Mouse (Mus musculus): ENCODE measurements around the gene Hoxa5. TPM values are rescaled to one million over a fixed set of nuclear protein-coding genes. Genes with fewer than 3 reads are reported as not detected.
A peak's percentile ranks its signal among the peaks of the same experiment; 100 is the strongest.

Hoxa5 gene
- total and polyA plus RNA-seq, 3 experiments, result 0.26 to 0.96 (median 0.45) TPM

- H3K36me3 ChIP-seq (ENCODE audit: control insufficient read depth, insufficient read depth, low read length), result no peaks in the 10 kb centered on the region
- H3K79me2 ChIP-seq (replicated peaks; ENCODE audit: control insufficient read depth, insufficient read depth, low read length), result no peaks in the 10 kb centered on the region
- DNase-seq, result peak; percentile 76 to 88
- H3K4me1 ChIP-seq (ENCODE audit: control insufficient read depth, insufficient read depth, low read length), result no peaks in the 10 kb centered on the region; the same call in 1 of the 2 replicates
- H3K27me3 ChIP-seq (ENCODE audit: control insufficient read depth, insufficient read depth, low read length), result peaks cover 44% of the 10 kb centered on the region
- 3% methylated on average over 37 of the region's 37 CpGs for WGBS
- no peak overlapping the region for H3K4me3 ChIP-seq
- intact Hi-C loops (cut with DNase I), result loop anchor here (1.0 to 5.0 kb wide), 2 partner anchors 10 to 1029 kb away; partner anchors contain the start of gene Hoxa7
- no peak overlapping the region for H3K27ac ChIP-seq
- H3K9ac ChIP-seq (ENCODE audit: low read depth, low read length), result no peak overlapping the region
- no peak for TF ChIP-seq EP300 (IDR thresholded peaks at IDR 0.05; ENCODE audit: insufficient read depth, low read depth, low read length)
- no peak; the same call in 1 of the 2 replicates for TF ChIP-seq CTCF (IDR thresholded peaks at IDR 0.05)
- TF ChIP-seq POLR2A (IDR thresholded peaks at IDR 0.05; ENCODE audit: insufficient read depth, low read depth, low read length), result no peak
These were observed 7.0 kb upstream of the Hoxa5 start for GRCm38 (mm10) chr6:52211170-52211935.

GRCm38 (mm10) chr6:52209685-52210046 is 5.3 kb upstream of the Hoxa5 start:
- 22% methylated on average over 12 of the region's 12 CpGs for WGBS
- Histone ChIP-seq H3K9ac (ENCODE audit: low read depth, low read length) (no peak overlapping the region), H3K4me1 (ENCODE audit: control insufficient read depth, insufficient read depth, low read length) (no peaks in the 10 kb centered on the region; the same call in 1 of the 2 replicates), H3K4me3 (no peak overlapping the region), H3K27me3 (ENCODE audit: control insufficient read depth, insufficient read depth, low read length) (peaks cover 40% of the 10 kb centered on the region), H3K36me3 (ENCODE audit: control insufficient read depth, insufficient read depth, low read length) (no peaks in the 10 kb centered on the region), H3K27ac (no peak overlapping the region), H3K79me2 (replicated peaks; ENCODE audit: control insufficient read depth, insufficient read depth, low read length) (no peaks in the 10 kb centered on the region)
- intact Hi-C loops (cut with DNase I), result loop anchor here (5.0 kb wide), 1 partner anchor 1027 kb away; no protein-coding TSS in a partner anchor
- no peak for TF ChIP-seq POLR2A (IDR thresholded peaks at IDR 0.05; ENCODE audit: insufficient read depth, low read depth, low read length)
- TF ChIP-seq CTCF (IDR thresholded peaks at IDR 0.05), result no peak
- no peak for TF ChIP-seq EP300 (IDR thresholded peaks at IDR 0.05; ENCODE audit: insufficient read depth, low read depth, low read length)
- DNase-seq, result no peak

- Histone ChIP-seq H3K4me1 (ENCODE audit: control insufficient read depth, insufficient read depth, low read length) (no peaks in the 10 kb centered on the region; the same call in 1 of the 2 replicates), H3K27ac (no peak overlapping the region), H3K79me2 (replicated peaks; ENCODE audit: control insufficient read depth, insufficient read depth, low read length) (no peaks in the 10 kb centered on the region), H3K36me3 (ENCODE audit: control insufficient read depth, insufficient read depth, low read length) (no peaks in the 10 kb centered on the region), H3K4me3 (peak overlapping the region; percentile 22; the same call in 1 of the 2 replicates), H3K27me3 (ENCODE audit: control insufficient read depth, insufficient read depth, low read length) (peaks cover 42% of the 10 kb centered on the region), H3K9ac (ENCODE audit: low read depth, low read length) (no peak overlapping the region)
- no peak for TF ChIP-seq CTCF (IDR thresholded peaks at IDR 0.05)
- no peak for TF ChIP-seq POLR2A (IDR thresholded peaks at IDR 0.05; ENCODE audit: insufficient read depth, low read depth, low read length)
- TF ChIP-seq EP300 (IDR thresholded peaks at IDR 0.05; ENCODE audit: insufficient read depth, low read depth, low read length), result no peak
- peak; percentile 7 to 18 for DNase-seq
- intact Hi-C loops (cut with DNase I), result no loop called here
- 16% methylated on average over 18 of the region's 18 CpGs for WGBS
These were observed 4.7 kb upstream of the Hoxa5 start for GRCm38 (mm10) chr6:52208868-52209684.

DNA sequence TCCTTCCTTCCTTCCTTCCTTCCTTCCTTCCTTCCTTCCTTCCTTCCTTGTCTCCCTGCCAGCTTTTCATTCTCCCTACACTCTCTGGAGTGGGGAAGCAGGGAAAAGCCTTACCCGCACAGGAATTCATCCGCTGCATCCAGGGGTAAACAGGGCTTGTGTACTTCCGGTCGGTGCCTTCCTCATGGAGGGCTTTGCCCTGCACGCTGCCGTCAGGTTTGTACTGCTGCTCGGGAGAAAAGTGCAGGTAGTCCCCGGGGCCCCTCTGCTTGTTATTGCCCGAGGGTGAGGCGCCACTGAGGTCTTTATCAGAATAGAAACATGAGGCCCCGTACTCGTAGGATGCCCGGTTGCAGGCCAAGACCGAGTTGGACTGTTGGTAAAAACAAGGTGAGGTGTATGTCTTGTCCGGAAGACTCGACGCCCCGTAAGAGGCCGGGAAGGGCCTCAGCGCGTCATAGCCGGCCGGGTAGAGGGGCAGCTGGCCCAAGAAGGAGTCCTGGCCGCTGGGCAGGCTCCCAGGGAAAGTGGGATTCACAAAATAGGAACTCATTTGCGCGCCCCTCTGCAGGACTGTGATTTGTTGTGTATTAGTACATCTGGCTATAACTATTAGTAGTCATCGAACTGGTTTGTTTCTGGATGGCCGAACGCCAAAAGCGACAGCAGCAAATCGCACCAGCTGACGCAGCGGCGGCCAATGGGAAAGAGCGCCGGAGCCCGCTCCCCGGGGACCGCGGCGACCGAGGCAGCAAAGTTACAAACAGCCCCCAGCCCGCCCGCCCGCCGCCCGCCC is 3.9 kb upstream of the Hoxa5 start, which contains the start of gene Hoxa6:
TSS of gene Hoxa6 (minus strand) at position 651 of the 796 bp plus-strand sequence.
- Histone ChIP-seq H3K79me2 (replicated peaks; ENCODE audit: control insufficient read depth, insufficient read depth, low read length) (no peaks in the 10 kb centered on the region), H3K27me3 (ENCODE audit: control insufficient read depth, insufficient read depth, low read length) (peaks cover 46% of the 10 kb centered on the region), H3K4me1 (ENCODE audit: control insufficient read depth, insufficient read depth, low read length) (no peaks in the 10 kb centered on the region; the same call in 1 of the 2 replicates), H3K36me3 (ENCODE audit: control insufficient read depth, insufficient read depth, low read length) (no peaks in the 10 kb centered on the region), H3K4me3 (peak within 1 kb of the TSS; percentile 22; the same call in 1 of the 2 replicates), H3K27ac (no peak within 1 kb of the TSS), H3K9ac (ENCODE audit: low read depth, low read length) (no peak within 1 kb of the TSS)
- intact Hi-C loops (cut with DNase I), result no loop called here
- no peak for TF ChIP-seq CTCF (IDR thresholded peaks at IDR 0.05)
- TF ChIP-seq POLR2A (IDR thresholded peaks at IDR 0.05; ENCODE audit: insufficient read depth, low read depth, low read length), result no peak
- TF ChIP-seq EP300 (IDR thresholded peaks at IDR 0.05; ENCODE audit: insufficient read depth, low read depth, low read length), result no peak
- WGBS, result 5% methylated on average over 47 of the region's 47 CpGs
- peak; percentile 15 to 29 for DNase-seq

DNA sequence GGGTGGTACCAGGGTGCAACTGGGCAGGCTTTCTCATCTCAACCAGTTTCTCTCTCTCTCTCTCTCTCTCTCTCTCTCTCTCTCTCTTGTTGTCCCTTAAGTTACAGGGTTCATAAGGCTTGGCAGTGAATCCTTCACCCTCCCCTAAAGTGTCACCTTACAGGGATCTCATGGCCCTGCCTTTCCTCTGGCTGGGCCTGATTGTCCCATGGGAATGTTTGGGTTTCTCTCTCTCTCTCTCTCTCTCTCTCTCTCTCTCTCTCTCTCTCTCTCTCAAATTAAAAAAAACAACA is 3.2 kb upstream of the Hoxa5 start:
- Histone ChIP-seq H3K4me3 (no peak overlapping the region), H3K4me1 (ENCODE audit: control insufficient read depth, insufficient read depth, low read length) (no peaks in the 10 kb centered on the region; the same call in 1 of the 2 replicates), H3K27me3 (ENCODE audit: control insufficient read depth, insufficient read depth, low read length) (peaks cover 47% of the 10 kb centered on the region), H3K9ac (ENCODE audit: low read depth, low read length) (no peak overlapping the region), H3K79me2 (replicated peaks; ENCODE audit: control insufficient read depth, insufficient read depth, low read length) (no peaks in the 10 kb centered on the region), H3K27ac (no peak overlapping the region), H3K36me3 (ENCODE audit: control insufficient read depth, insufficient read depth, low read length) (no peaks in the 10 kb centered on the region)
- DNase-seq, result no peak
- intact Hi-C loops (cut with DNase I), result no loop called here
- no peak for TF ChIP-seq EP300 (IDR thresholded peaks at IDR 0.05; ENCODE audit: insufficient read depth, low read depth, low read length)
- TF ChIP-seq POLR2A (IDR thresholded peaks at IDR 0.05; ENCODE audit: insufficient read depth, low read depth, low read length), result no peak
- no peak for TF ChIP-seq CTCF (IDR thresholded peaks at IDR 0.05)
